Mouse (Mus musculus) cerebellum, adult 11-12 months (tissue): ENCODE results near the gene Lama1.
"Not testable (repeated sequence)": the region's sequence is repeated elsewhere in the genome, so short reads cannot be mapped to it uniquely, and the experiment has no call there.

Experiments used
- DNase-seq: peaks from one replicate; pipeline ENCODE4 v3.0.0; 2022

Gene Lama1

GRCm38 (mm10) chr17:67722578-67722977, 25.5 kb downstream of the Lama1 start:
- no peak for DNase-seq

- no peak for DNase-seq
Observed at GRCm38 (mm10) chr17:67723175-67724067, 26.4 kb downstream of the Lama1 start.

GRCm38 (mm10) chr17:67726601-67727000, 29.5 kb downstream of the Lama1 start:
- DNase-seq = no peak

GRCm38 (mm10) chr17:67728751-67729150, 31.7 kb downstream of the Lama1 start:
- DNase-seq = no peak

GRCm38 (mm10) chr17:67731096-67731495, 34.0 kb downstream of the Lama1 start:
- DNase-seq = no peak

GRCm38 (mm10) chr17:67731964-67732363, 34.9 kb downstream of the Lama1 start:
- no peak for DNase-seq

- DNase-seq = no peak
Observed at GRCm38 (mm10) chr17:67733516-67733915, 36.5 kb downstream of the Lama1 start.

- no peak for DNase-seq
Observed at GRCm38 (mm10) chr17:67735722-67736121, 38.7 kb downstream of the Lama1 start.

- not testable (repeated sequence) for DNase-seq
Observed at GRCm38 (mm10) chr17:67741229-67741628, 44.2 kb downstream of the Lama1 start.

GRCm38 (mm10) chr17:67764167-67764871, 67.3 kb downstream of the Lama1 start:
- no peak for DNase-seq

GRCm38 (mm10) chr17:67773608-67774007, 76.5 kb downstream of the Lama1 start:
- DNase-seq = no peak

GRCm38 (mm10) chr17:67776764-67777163, 79.7 kb downstream of the Lama1 start:
- no peak for DNase-seq

GRCm38 (mm10) chr17:67779812-67780211, 82.8 kb downstream of the Lama1 start:
- no peak for DNase-seq

- no peak for DNase-seq
Observed at GRCm38 (mm10) chr17:67791091-67791490, 94.0 kb downstream of the Lama1 start.

GRCm38 (mm10) chr17:67809171-67809570, 112.1 kb downstream of the Lama1 start:
- no peak for DNase-seq

GRCm38 (mm10) chr17:67813666-67814065, 116.6 kb downstream of the Lama1 start:
- DNase-seq = no peak

- DNase-seq = no peak
Observed at GRCm38 (mm10) chr17:67815720-67816119, 118.7 kb downstream of the Lama1 start.

GRCm38 (mm10) chr17:67816916-67817315, 119.9 kb downstream of the Lama1 start:
- no peak for DNase-seq

- DNase-seq = no peak
Observed at GRCm38 (mm10) chr17:67827431-67827830, 130.4 kb downstream of the Lama1 start.

- no peak for DNase-seq
Observed at GRCm38 (mm10) chr17:67836146-67836895, 139.3 kb downstream of the Lama1 start.

- peak; percentile 18 for DNase-seq
Observed at GRCm38 (mm10) chr17:67837351-67838090, 140.5 kb downstream of the Lama1 start.

- DNase-seq = no peak
Observed at GRCm38 (mm10) chr17:67838948-67839347, 141.9 kb downstream of the Lama1 start.

GRCm38 (mm10) chr17:67841494-67841893, 144.4 kb downstream of the Lama1 start:
- not testable (repeated sequence) for DNase-seq
